Mouse (Mus musculus): ENCODE measurements around the gene Rnaseh1. TPM values are rescaled to one million over a fixed set of nuclear protein-coding genes. Genes with fewer than 3 reads are reported as not detected.

Rnaseh1 gene
- 28.7 and 30.8 TPM in 2 replicates for polyA plus RNA-seq (2014; fragmentation: Nextera tagmentation; extraction: Ambion mirVana)

DNA sequence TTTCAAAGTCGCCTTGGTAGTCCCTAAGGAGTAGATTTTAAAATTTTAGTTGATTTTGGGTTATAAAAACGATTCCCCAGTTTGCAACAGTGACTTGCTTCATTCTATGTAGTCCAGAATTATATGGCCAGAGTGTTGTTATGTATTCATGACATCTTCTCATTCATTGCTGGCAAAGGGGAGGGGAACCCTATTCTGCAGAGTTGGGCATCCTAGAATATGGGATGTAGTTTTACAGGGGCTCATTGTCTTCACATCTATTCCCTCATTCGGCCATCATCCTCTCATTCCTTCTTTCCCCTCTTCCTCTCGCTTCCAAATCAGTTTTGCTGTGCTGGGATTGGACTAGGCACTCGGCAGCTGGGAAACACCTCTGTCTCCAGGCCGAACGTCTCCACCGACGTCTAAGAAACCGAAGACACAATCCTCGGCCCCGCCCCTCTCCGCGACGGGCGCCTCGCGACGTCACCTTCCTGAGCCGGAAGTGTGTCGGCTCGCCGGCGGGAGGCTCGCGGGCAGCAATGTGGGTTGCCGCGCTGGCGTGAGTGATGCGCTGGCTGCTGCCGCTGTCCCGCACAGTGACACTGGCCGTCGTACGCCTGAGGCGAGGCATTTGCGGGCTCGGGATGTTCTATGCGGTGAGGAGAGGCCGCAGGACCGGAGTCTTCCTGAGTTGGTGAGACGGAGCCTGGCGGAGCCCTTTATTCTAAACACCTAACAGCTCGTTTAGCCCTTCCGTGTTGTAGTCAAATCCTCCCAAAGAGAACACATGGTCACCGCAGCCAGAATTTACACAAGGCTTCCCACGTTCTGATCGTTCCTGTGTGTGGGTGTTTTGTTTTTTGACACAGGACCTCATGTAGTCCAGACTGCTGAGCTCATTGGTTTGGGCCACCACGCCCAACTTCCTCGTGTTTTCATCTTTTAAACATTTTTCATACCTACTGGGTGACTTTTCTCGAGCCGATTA lies at the start of gene Rnaseh1:
Gene Rnaseh1, plus strand, starts transcription at position 462 of the 970 bp plus-strand sequence.
- 2% methylated on average over 52 of the region's 52 CpGs for WGBS
- Histone ChIP-seq H3K36me3 (ENCODE audit: control insufficient read depth, insufficient read depth, low read length) (0 out of 2 replicates have a peak, but pooled peaks cover 2% of the 10 kb centered on the region), H3K4me1 (replicated peaks; ENCODE audit: control insufficient read depth, insufficient read depth, low read length) (no peaks in the 10 kb centered on the region; the same call in 1 of the 2 replicates), H3K9me3 (ENCODE audit: control insufficient read depth, low read length) (no peaks in the 10 kb centered on the region), H3K4me3 (ENCODE audit: low read depth, low read length) (peak within 1 kb of the TSS; percentile 76), H3K27ac (ENCODE audit: low read depth, low read length) (no peak within 1 kb of the TSS), H3K27me3 (replicated peaks; ENCODE audit: control insufficient read depth, insufficient read depth, low read length) (no peaks in the 10 kb centered on the region), H3K9ac (ENCODE audit: low read depth, low read length) (peak within 1 kb of the TSS; percentile 76), H3K4me2 (peak within 1 kb of the TSS; percentile 68)
- DNase-seq (ENCODE audit: low spot score) = peak; percentile 90
- peak; percentile 94 for ATAC-seq (replicated peaks; ENCODE audit: low FRiP score)

- H3K27ac ChIP-seq (ENCODE audit: low read depth, low read length) = no peak overlapping the region
- no peaks in the 10 kb centered on the region for H3K9me3 ChIP-seq (ENCODE audit: control insufficient read depth, low read length)
- 31% methylated on average over 4 of the region's 4 CpGs for WGBS
- DNase-seq (ENCODE audit: low spot score) = no peak
- no peaks in the 10 kb centered on the region for H3K4me1 ChIP-seq (replicated peaks; ENCODE audit: control insufficient read depth, insufficient read depth, low read length)
- ATAC-seq (replicated peaks; ENCODE audit: low FRiP score) = no peak
- H3K4me3 ChIP-seq (ENCODE audit: low read depth, low read length) = no peak overlapping the region
- H3K9ac ChIP-seq (ENCODE audit: low read depth, low read length) = no peak overlapping the region
- H3K36me3 ChIP-seq (ENCODE audit: control insufficient read depth, insufficient read depth, low read length) = no peaks in the 10 kb centered on the region
- H3K27me3 ChIP-seq (replicated peaks; ENCODE audit: control insufficient read depth, insufficient read depth, low read length) = no peaks in the 10 kb centered on the region
- H3K4me2 ChIP-seq = no peak overlapping the region
Observed at GRCm38 (mm10) chr12:28602259-28602658, 47.1 kb upstream of the Rnaseh1 start.

GRCm38 (mm10) chr12:28603494-28603893 lies 45.9 kb upstream of the Rnaseh1 start:
- ATAC-seq (replicated peaks; ENCODE audit: low FRiP score) = no peak
- no peak overlapping the region for H3K4me2 ChIP-seq
- no peaks in the 10 kb centered on the region for H3K4me1 ChIP-seq (replicated peaks; ENCODE audit: control insufficient read depth, insufficient read depth, low read length)
- no peak overlapping the region for H3K9ac ChIP-seq (ENCODE audit: low read depth, low read length)
- no peaks in the 10 kb centered on the region for H3K9me3 ChIP-seq (ENCODE audit: control insufficient read depth, low read length)
- H3K4me3 ChIP-seq (ENCODE audit: low read depth, low read length) = no peak overlapping the region
- H3K27ac ChIP-seq (ENCODE audit: low read depth, low read length) = no peak overlapping the region
- no peak for DNase-seq (ENCODE audit: low spot score)
- 56% methylated on average over 1 of the region's 1 CpGs for WGBS
- H3K27me3 ChIP-seq (replicated peaks; ENCODE audit: control insufficient read depth, insufficient read depth, low read length) = no peaks in the 10 kb centered on the region
- no peaks in the 10 kb centered on the region for H3K36me3 ChIP-seq (ENCODE audit: control insufficient read depth, insufficient read depth, low read length)

- Histone ChIP-seq H3K27me3 (replicated peaks; ENCODE audit: control insufficient read depth, insufficient read depth, low read length) (no peaks in the 10 kb centered on the region), H3K4me2 (no peak overlapping the region), H3K4me1 (replicated peaks; ENCODE audit: control insufficient read depth, insufficient read depth, low read length) (no peaks in the 10 kb centered on the region), H3K9ac (ENCODE audit: low read depth, low read length) (no peak overlapping the region), H3K27ac (ENCODE audit: low read depth, low read length) (no peak overlapping the region), H3K4me3 (ENCODE audit: low read depth, low read length) (no peak overlapping the region), H3K9me3 (ENCODE audit: control insufficient read depth, low read length) (no peaks in the 10 kb centered on the region), H3K36me3 (ENCODE audit: control insufficient read depth, insufficient read depth, low read length) (no peaks in the 10 kb centered on the region)
- WGBS = 63% methylated on average over 17 of the region's 17 CpGs
- ATAC-seq (replicated peaks; ENCODE audit: low FRiP score) (no peak), DNase-seq (ENCODE audit: low spot score) (no peak)
Observed at GRCm38 (mm10) chr12:28607546-28608305, 41.7 kb upstream of the Rnaseh1 start.

GRCm38 (mm10) chr12:28612391-28612790 lies 37.0 kb upstream of the Rnaseh1 start:
- 64% methylated on average over 6 of the region's 6 CpGs for WGBS
- Histone ChIP-seq H3K9me3 (ENCODE audit: control insufficient read depth, low read length) (no peaks in the 10 kb centered on the region), H3K27ac (ENCODE audit: low read depth, low read length) (no peak overlapping the region), H3K9ac (ENCODE audit: low read depth, low read length) (no peak overlapping the region), H3K4me1 (replicated peaks; ENCODE audit: control insufficient read depth, insufficient read depth, low read length) (no peaks in the 10 kb centered on the region), H3K27me3 (replicated peaks; ENCODE audit: control insufficient read depth, insufficient read depth, low read length) (no peaks in the 10 kb centered on the region), H3K36me3 (ENCODE audit: control insufficient read depth, insufficient read depth, low read length) (no peaks in the 10 kb centered on the region), H3K4me2 (no peak overlapping the region), H3K4me3 (ENCODE audit: low read depth, low read length) (no peak overlapping the region)
- ATAC-seq (replicated peaks; ENCODE audit: low FRiP score) (no peak), DNase-seq (ENCODE audit: low spot score) (no peak)

DNA sequence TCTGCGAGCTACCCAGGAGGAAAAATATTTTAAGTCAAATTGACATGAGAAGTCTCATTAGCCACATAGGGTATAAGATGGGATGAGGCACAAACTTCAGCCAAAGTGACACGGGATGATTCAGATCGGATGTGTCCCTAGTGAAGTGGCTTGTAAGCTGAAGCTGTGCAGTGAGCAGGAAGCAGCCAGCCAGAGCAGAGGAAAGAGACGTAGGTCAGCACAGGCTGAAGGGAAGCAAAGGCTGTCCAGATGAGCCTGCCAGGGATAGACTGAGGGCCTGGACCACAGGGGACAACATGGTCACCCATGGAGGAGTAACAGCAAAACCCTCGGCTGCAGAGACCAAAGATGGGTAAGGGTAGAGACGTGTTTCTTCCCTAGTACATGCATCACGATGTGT lies 35.0 kb upstream of the Rnaseh1 start:
- Histone ChIP-seq H3K4me3 (ENCODE audit: low read depth, low read length) (no peak overlapping the region), H3K4me1 (replicated peaks; ENCODE audit: control insufficient read depth, insufficient read depth, low read length) (no peaks in the 10 kb centered on the region), H3K4me2 (no peak overlapping the region), H3K36me3 (ENCODE audit: control insufficient read depth, insufficient read depth, low read length) (no peaks in the 10 kb centered on the region), H3K27me3 (replicated peaks; ENCODE audit: control insufficient read depth, insufficient read depth, low read length) (no peaks in the 10 kb centered on the region), H3K27ac (ENCODE audit: low read depth, low read length) (no peak overlapping the region), H3K9me3 (ENCODE audit: control insufficient read depth, low read length) (no peaks in the 10 kb centered on the region), H3K9ac (ENCODE audit: low read depth, low read length) (no peak overlapping the region)
- WGBS = 71% methylated on average over 7 of the region's 7 CpGs
- ATAC-seq (replicated peaks; ENCODE audit: low FRiP score) = no peak
- DNase-seq (ENCODE audit: low spot score) = no peak

GRCm38 (mm10) chr12:28617297-28617696 lies 32.1 kb upstream of the Rnaseh1 start:
- Histone ChIP-seq H3K9ac (ENCODE audit: low read depth, low read length) (no peak overlapping the region), H3K4me2 (no peak overlapping the region), H3K4me1 (replicated peaks; ENCODE audit: control insufficient read depth, insufficient read depth, low read length) (peaks cover 11% of the 10 kb centered on the region), H3K36me3 (ENCODE audit: control insufficient read depth, insufficient read depth, low read length) (no peaks in the 10 kb centered on the region), H3K27me3 (replicated peaks; ENCODE audit: control insufficient read depth, insufficient read depth, low read length) (no peaks in the 10 kb centered on the region), H3K9me3 (ENCODE audit: control insufficient read depth, low read length) (no peaks in the 10 kb centered on the region), H3K27ac (ENCODE audit: low read depth, low read length) (no peak overlapping the region), H3K4me3 (ENCODE audit: low read depth, low read length) (no peak overlapping the region)
- ATAC-seq (replicated peaks; ENCODE audit: low FRiP score) = no peak
- 46% methylated on average over 4 of the region's 4 CpGs for whole genome bisulfite sequencing
- no peak for DNase-seq (ENCODE audit: low spot score)

- DNase-seq (ENCODE audit: low spot score) = no peak
- peak; percentile 21; the same call in 1 of the 2 replicates for ATAC-seq (replicated peaks; ENCODE audit: low FRiP score)
- H3K9ac ChIP-seq (ENCODE audit: low read depth, low read length) = no peak overlapping the region
- peak overlapping the region; percentile 36 for H3K4me2 ChIP-seq
- H3K4me1 ChIP-seq (replicated peaks; ENCODE audit: control insufficient read depth, insufficient read depth, low read length) = peaks cover 25% of the 10 kb centered on the region
- WGBS = 24% methylated on average over 7 of the region's 7 CpGs
- H3K9me3 ChIP-seq (ENCODE audit: control insufficient read depth, low read length) = no peaks in the 10 kb centered on the region
- H3K27ac ChIP-seq (ENCODE audit: low read depth, low read length) = peak overlapping the region; percentile 16; the same call in 1 of the 2 replicates
- H3K4me3 ChIP-seq (ENCODE audit: low read depth, low read length) = peak overlapping the region; percentile 0; the same call in 1 of the 2 replicates
- H3K36me3 ChIP-seq (ENCODE audit: control insufficient read depth, insufficient read depth, low read length) = no peaks in the 10 kb centered on the region
- H3K27me3 ChIP-seq (replicated peaks; ENCODE audit: control insufficient read depth, insufficient read depth, low read length) = no peaks in the 10 kb centered on the region
Observed at GRCm38 (mm10) chr12:28621451-28622166, 27.8 kb upstream of the Rnaseh1 start.

All from liver, embryonic 11.5 days (tissue).